In genomic region chr3:53454561-53454960, GRCm38 (mm10) we compare ENCODE assay signal across 27 mouse cellular contexts. TPM values are rescaled to one million over a fixed set of nuclear protein-coding genes. Genes with fewer than 3 reads are reported as not detected.
"Had no signal": no experiment of that assay in that cellular context is flagged by ENCODE, and none has a peak within 500 bp of the region (broad histone marks: within the 10 kb centered on the region; RNA-seq: fewer than 3 reads in every experiment).

No protein-coding gene starts in this region.

- H3K4me2 ChIP-seq: liver, embryonic 11.5 days; liver, embryonic 15.5 days; lung, embryonic 15.5 days; midbrain, embryonic 13.5 days had no signal

- H3K9me3 ChIP-seq: liver, embryonic 15.5 days; lung, embryonic 15.5 days; megakaryocyte, embryonic 14.5 days; midbrain, embryonic 10.5 days; midbrain, embryonic 13.5 days had no signal

- H3K4me1 ChIP-seq: liver, embryonic 15.5 days; lung, embryonic 15.5 days; midbrain, embryonic 10.5 days; midbrain, embryonic 13.5 days had no signal

- ATAC-seq: midbrain, embryonic 13.5 days; midbrain, embryonic 16.5 days had no signal

- DNase-seq: kidney, adult 2 months; kidney, postnatal 25 days; layer of hippocampus, adult 9-11 months; lung, postnatal 10 days; right cerebral cortex, adult 18-20 months; right cerebral cortex, postnatal 14 days; thymus, adult 18-20 months; thymus, postnatal 36 days had no signal

- H3K4me3 ChIP-seq: layer of hippocampus, adult 2 months; liver, embryonic 15.5 days; lung, embryonic 15.5 days; megakaryocyte, embryonic 14.5 days; midbrain, embryonic 10.5 days; midbrain, embryonic 13.5 days; myocyte had no signal

- H3K9ac ChIP-seq: liver, embryonic 15.5 days; lung, embryonic 15.5 days; midbrain, embryonic 13.5 days had no signal

- H3K27ac ChIP-seq: kidney, postnatal 0 days; layer of hippocampus, adult 2 months; liver, embryonic 15.5 days; lung, embryonic 15.5 days; midbrain, embryonic 10.5 days; midbrain, embryonic 13.5 days had no signal

- H3K27me3 ChIP-seq: liver, embryonic 15.5 days; lung, embryonic 15.5 days; megakaryocyte, embryonic 14.5 days; midbrain, embryonic 13.5 days had no signal

RNA-seq across cellular contexts. Expression of gene Stoml3, which starts 33.9 kb away (rescaled TPM):
- total RNA-seq: left cerebral cortex, adult 18-20 months; left cerebral cortex, postnatal 36 days; monocyte, adult 5-6 weeks had no signal
- polyA plus RNA-seq: intestine, embryonic 14.5 days; kidney, postnatal 0 days; large intestine, adult 2 months; limb, embryonic 11.5 days; liver, embryonic 11.5 days; liver, embryonic 15.5 days; midbrain, embryonic 10.5 days; midbrain, embryonic 13.5 days; midbrain, embryonic 16.5 days; myocyte; neural tube, embryonic 11.5 days; spleen, adult 2 months; urinary bladder, adult 2 months had no signal
